Mouse (Mus musculus): Measurements from ENCODE around the gene Kng1. TPM values are rescaled to one million over a fixed set of nuclear protein-coding genes. Genes with fewer than 3 reads are reported as not detected.
A peak's percentile ranks its signal among the peaks of the same experiment; 100 is the strongest.

Kng1 gene
- total and polyA plus RNA-seq, 2 experiments from 2014 or later, result not detected

- Histone ChIP-seq H3K27me3 (ENCODE audit: insufficient read depth, low read length) (no peaks in the 10 kb centered on the region), H3K4me3 (ENCODE audit: low read depth, low read length) (no peak overlapping the region), H3K4me1 (ENCODE audit: insufficient read depth) (0 out of 2 replicates have a peak, but pooled peaks cover 7% of the 10 kb centered on the region), H3K27ac (ENCODE audit: low read depth, low read length) (no peak overlapping the region), H3K36me3 (ENCODE audit: insufficient read depth) (peaks cover 14% of the 10 kb centered on the region; the same call in 1 of the 2 replicates), H3K4me2 (ENCODE audit: low read depth) (no peak overlapping the region), H3K9me3 (ENCODE audit: low read length) (no peaks in the 10 kb centered on the region), H3K9ac (no peak overlapping the region)
- WGBS, result 91% methylated on average over 4 of the region's 4 CpGs
- no peak for TF ChIP-seq CTCF (IDR thresholded peaks at IDR 0.05; ENCODE audit: low read depth)
- ATAC-seq (no peak), DNase-seq (no peak)
These were observed 66.7 kb downstream of the Kng1 start for GRCm38 (mm10) chr16:23124398-23124797.

- no peak for DNase-seq
- Histone ChIP-seq H3K36me3 (ENCODE audit: insufficient read depth) (peaks cover 6% of the 10 kb centered on the region; the same call in 1 of the 2 replicates), H3K4me1 (ENCODE audit: insufficient read depth) (0 out of 2 replicates have a peak, but pooled peaks cover 7% of the 10 kb centered on the region), H3K4me3 (ENCODE audit: low read depth, low read length) (peak overlapping the region; percentile 88), H3K27me3 (ENCODE audit: insufficient read depth, low read length) (no peaks in the 10 kb centered on the region), H3K9me3 (ENCODE audit: low read length) (no peaks in the 10 kb centered on the region), H3K27ac (ENCODE audit: low read depth, low read length) (peak overlapping the region; percentile 98), H3K4me2 (ENCODE audit: low read depth) (peak overlapping the region; percentile 86), H3K9ac (peak overlapping the region; percentile 98)
- no peak for TF ChIP-seq CTCF (IDR thresholded peaks at IDR 0.05; ENCODE audit: low read depth)
- no peak for ATAC-seq
- WGBS, result 2% methylated on average over 4 of the region's 4 CpGs
These were observed 69.6 kb downstream of the Kng1 start for GRCm38 (mm10) chr16:23127311-23127672.

GRCm38 (mm10) chr16:23127673-23128375 is 70.2 kb downstream of the Kng1 start, which contains the start of gene Rfc4:
TSS of gene Rfc4 (minus strand) at chr16:23127737.
- TF ChIP-seq CTCF (IDR thresholded peaks at IDR 0.05; ENCODE audit: low read depth), result peak; percentile 60
- peak; percentile 96 for ATAC-seq

GRCm38 (mm10) chr16:23130303-23130702 is 72.6 kb downstream of the Kng1 start:
- H3K27me3 ChIP-seq (ENCODE audit: insufficient read depth, low read length), result no peaks in the 10 kb centered on the region
- no peak overlapping the region for H3K9ac ChIP-seq
- DNase-seq, result no peak
- H3K9me3 ChIP-seq (ENCODE audit: low read length), result no peaks in the 10 kb centered on the region
- no peak overlapping the region for H3K27ac ChIP-seq (ENCODE audit: low read depth, low read length)
- H3K4me1 ChIP-seq (ENCODE audit: insufficient read depth), result 0 out of 2 replicates have a peak, but pooled peaks cover 7% of the 10 kb centered on the region
- H3K4me2 ChIP-seq (ENCODE audit: low read depth), result no peak overlapping the region
- 91% methylated on average over 3 of the region's 3 CpGs for WGBS
- no peak for TF ChIP-seq CTCF (IDR thresholded peaks at IDR 0.05; ENCODE audit: low read depth)
- no peaks in the 10 kb centered on the region for H3K36me3 ChIP-seq (ENCODE audit: insufficient read depth)
- ATAC-seq, result no peak
- no peak overlapping the region for H3K4me3 ChIP-seq (ENCODE audit: low read depth, low read length)

More at GRCm38 (mm10) chr16:23127673-23128375, 70.2 kb downstream of the Kng1 start, which contains the start of gene Rfc4:
- no peaks in the 10 kb centered on the region for H3K27me3 ChIP-seq (ENCODE audit: insufficient read depth, low read length)
- no peaks in the 10 kb centered on the region for H3K9me3 ChIP-seq (ENCODE audit: low read length)
- WGBS, result 1% methylated on average over 51 of the region's 51 CpGs
- peak within 1 kb of the TSS; percentile 98 for H3K9ac ChIP-seq
- DNase-seq, result peak; percentile 96
- H3K27ac ChIP-seq (ENCODE audit: low read depth, low read length), result peak within 1 kb of the TSS; percentile 98
- peak within 1 kb of the TSS; percentile 88 for H3K4me3 ChIP-seq (ENCODE audit: low read depth, low read length)
- H3K4me2 ChIP-seq (ENCODE audit: low read depth), result peak within 1 kb of the TSS; percentile 86
- 0 out of 2 replicates have a peak, but pooled peaks cover 7% of the 10 kb centered on the region for H3K4me1 ChIP-seq (ENCODE audit: insufficient read depth)
- 0 out of 2 replicates have a peak, but pooled peaks cover 5% of the 10 kb centered on the region for H3K36me3 ChIP-seq (ENCODE audit: insufficient read depth)

Small RNA genes lying within 50 kb of the gene (microRNA-seq; reads per million reads assigned to microRNA genes)
- gene Gm49346, result 0 reads per million in 2 experiments

Other genes starting within 250 kb of the Kng1 start
- gene Crygs, start 246.3 kb upstream of the Kng1 start, total RNA-seq (2014; rRNA removed), result not detected in 2 replicates
- gene Crygs, start 246.3 kb upstream of the Kng1 start, polyA plus RNA-seq (2015; fragmentation: Nextera tagmentation; extraction: Ambion mirVana), result 0.16 and 0.18 TPM in 2 replicates
- gene Tbccd1, start 200.2 kb upstream of the Kng1 start, total RNA-seq (2014; rRNA removed), result 18.0 and 19.0 TPM in 2 replicates
- 13.7 and 14.9 TPM in 2 replicates for gene Tbccd1, start 200.2 kb upstream of the Kng1 start, polyA plus RNA-seq (2015; fragmentation: Nextera tagmentation; extraction: Ambion mirVana)
- 55.2 and 63.0 TPM in 2 replicates for gene Dnajb11, start 200.0 kb upstream of the Kng1 start, total RNA-seq (2014; rRNA removed)
- gene Dnajb11, start 200.0 kb upstream of the Kng1 start, polyA plus RNA-seq (2015; fragmentation: Nextera tagmentation; extraction: Ambion mirVana), result 76.7 and 86.1 TPM in 2 replicates
- not detected in 2 replicates for gene Ahsg, start 166.6 kb upstream of the Kng1 start, total RNA-seq (2014; rRNA removed)
- not detected in 2 replicates for gene Ahsg, start 166.6 kb upstream of the Kng1 start, polyA plus RNA-seq (2015; fragmentation: Nextera tagmentation; extraction: Ambion mirVana)
- gene Fetub, start 139.5 kb upstream of the Kng1 start, total RNA-seq (2014; rRNA removed), result not detected in 2 replicates
- gene Fetub, start 139.5 kb upstream of the Kng1 start, polyA plus RNA-seq (2015; fragmentation: Nextera tagmentation; extraction: Ambion mirVana), result 0.15 and 0.21 TPM in 2 replicates
- not detected in 2 replicates for gene Hrg, start 106.8 kb upstream of the Kng1 start, total RNA-seq (2014; rRNA removed)
- not detected in 2 replicates for gene Hrg, start 106.8 kb upstream of the Kng1 start, polyA plus RNA-seq (2015; fragmentation: Nextera tagmentation; extraction: Ambion mirVana)
- gene Kng2, start 28.4 kb upstream of the Kng1 start, total RNA-seq (2014; rRNA removed), result not detected in 2 replicates
- not detected in 2 replicates for gene Kng2, start 28.4 kb upstream of the Kng1 start, polyA plus RNA-seq (2015; fragmentation: Nextera tagmentation; extraction: Ambion mirVana)
- gene Eif4a2, start 49.6 kb downstream of the Kng1 start, total RNA-seq (2014; rRNA removed), result 948 and 1,017 TPM in 2 replicates
- gene Eif4a2, start 49.6 kb downstream of the Kng1 start, polyA plus RNA-seq (2015; fragmentation: Nextera tagmentation; extraction: Ambion mirVana), result 311 and 313 TPM in 2 replicates
- 19.3 and 20.4 TPM in 2 replicates for gene Rfc4, start 69.9 kb downstream of the Kng1 start, total RNA-seq (2014; rRNA removed)
- 32.0 and 42.1 TPM in 2 replicates for gene Rfc4, start 69.9 kb downstream of the Kng1 start, polyA plus RNA-seq (2015; fragmentation: Nextera tagmentation; extraction: Ambion mirVana)
- gene Adipoq, start 88.7 kb downstream of the Kng1 start, total RNA-seq (2014; rRNA removed), result 0.46 and 0.52 TPM in 2 replicates
- gene Adipoq, start 88.7 kb downstream of the Kng1 start, polyA plus RNA-seq (2015; fragmentation: Nextera tagmentation; extraction: Ambion mirVana), result not detected in 2 replicates
- 21.8 and 27.3 TPM in 2 replicates for gene St6gal1, start 166.9 kb downstream of the Kng1 start, total RNA-seq (2014; rRNA removed)
- gene St6gal1, start 166.9 kb downstream of the Kng1 start, polyA plus RNA-seq (2015; fragmentation: Nextera tagmentation; extraction: Ambion mirVana), result 16.4 and 18.6 TPM in 2 replicates

Data from forebrain, postnatal 0 days (tissue).